Mouse (Mus musculus) intestine, postnatal 0 days (tissue): ENCODE data around the gene Nudt17. TPM values are rescaled to one million over a fixed set of nuclear protein-coding genes. Genes with fewer than 3 reads are reported as not detected.
"Not testable (repeated sequence)": the region's sequence is repeated elsewhere in the genome, so short reads cannot be mapped to it uniquely, and the experiment has no call there.

ENCODE experiments used
- ATAC-seq: fragments of 200-750 bp; cut with Nextera tagmentation; 2 replicates; pipeline ENCODE4 v1.8.0; 2017; ENCODE audit warnings: mild to moderate bottlenecking, moderate TSS enrichment, moderate library complexity
- H3K27ac ChIP-seq: fragments of 300-500 bp; sonication (generic); 2 replicates; pipeline ENCODE4 v1.5.1; 2014; ENCODE audit warnings: mild to moderate bottlenecking, low read depth, low read length, moderate library complexity
- H3K27me3 ChIP-seq: fragments of 300-500 bp; sonication (generic); replicated peaks from 2 replicates; pipeline ENCODE4 v1.6.1; 2014; ENCODE audit warnings: low read length, mixed read lengths; ENCODE audit not compliant: control insufficient read depth, insufficient read depth
- H3K36me3 ChIP-seq: fragments of 300-500 bp; sonication (generic); 2 replicates; pipeline ENCODE4 v1.6.1; 2014; ENCODE audit warnings: mild to moderate bottlenecking, moderate library complexity; ENCODE audit not compliant: control insufficient read depth, insufficient read depth
- H3K4me1 ChIP-seq: fragments of 300-500 bp; sonication (generic); replicated peaks from 2 replicates; pipeline ENCODE4 v1.6.1; 2014; ENCODE audit warnings: antibody characterized with exemption, low read length, mixed read lengths; ENCODE audit not compliant: control insufficient read depth, insufficient read depth
- H3K4me2 ChIP-seq: fragments of 300-500 bp; sonication (generic); replicated peaks from 2 replicates; pipeline ENCODE4 v1.6.1; 2014; ENCODE audit warnings: low read depth, mild to moderate bottlenecking, moderate library complexity
- H3K4me3 ChIP-seq: fragments of 300-500 bp; sonication (generic); 2 replicates; pipeline ENCODE4 v1.5.1; 2014; ENCODE audit warnings: low read depth, low read length
- H3K9ac ChIP-seq: fragments of 300-500 bp; sonication (generic); 2 replicates; pipeline ENCODE4 v1.6.1; 2014; ENCODE audit warnings: mild to moderate bottlenecking, low read depth, low read length
- H3K9me3 ChIP-seq: fragments of 300-500 bp; sonication (generic); 2 replicates; pipeline ENCODE4 v1.6.1; 2016; ENCODE audit warnings: mixed run types; ENCODE audit not compliant: control insufficient read depth
- CTCF ChIP-seq: sonication (generic); IDR thresholded peaks from 2 replicates; pipeline ENCODE4 v1.5.1; 2016; ENCODE audit warnings: low read depth, mild to moderate bottlenecking, control low read depth, antibody characterized with exemption, moderate library complexity
- WGBS: fragments of 180-500 bp; shearing (Covaris S2); extraction: QIAGEN DNeasy Blood & Tissue Kit; methylation state at CpG from one replicate; pipeline ENCODE4 v1.1.7; 2014; 5-methylcytosine and 5-hydroxymethylcytosine counted together
- polyA plus RNA-seq: library from polyadenylated mRNA; unstranded; fragments of >200 nt; fragmentation: Nextera tagmentation; extraction: Ambion mirVana; gene quantifications from 2 replicates; pipeline ENCODE4 v1.2.1, GENCODE M21; 2015

The Nudt17 gene
- polyA plus RNA-seq, 1 experiment from 2014 or later: 2.2 TPM

GRCm38 (mm10) chr3:96669727-96670468 lies 38.5 kb downstream of the Nudt17 start, which contains the start of gene Ankrd35:
TSS of gene Ankrd35 (plus strand) at chr3:96670131.
- Histone ChIP-seq H3K27me3 (no peaks in the 10 kb centered on the region; the same call in 1 of the 2 replicates), H3K9ac (no peak within 1 kb of the TSS), H3K4me2 (peak within 1 kb of the TSS; percentile 84), H3K27ac (no peak within 1 kb of the TSS), H3K4me1 (no peaks in the 10 kb centered on the region), H3K9me3 (no peaks in the 10 kb centered on the region), H3K4me3 (peak within 1 kb of the TSS; percentile 40), H3K36me3 (no peaks in the 10 kb centered on the region)
- WGBS: 4% methylated on average over 35 of the region's 35 CpGs
- peak; percentile 59 for TF ChIP-seq CTCF
- peak; percentile 87 for ATAC-seq

GRCm38 (mm10) chr3:96668424-96669067 lies 39.8 kb downstream of the Nudt17 start:
- no peak overlapping the region for H3K4me2 ChIP-seq
- H3K4me3 ChIP-seq: no peak overlapping the region
- peaks cover 4% of the 10 kb centered on the region; the same call in 1 of the 2 replicates for H3K4me1 ChIP-seq
- no peak for ATAC-seq
- WGBS: 87% methylated on average over 5 of the region's 5 CpGs
- no peak overlapping the region for H3K9ac ChIP-seq
- no peaks in the 10 kb centered on the region; the same call in 1 of the 2 replicates for H3K27me3 ChIP-seq
- H3K36me3 ChIP-seq: no peaks in the 10 kb centered on the region
- TF ChIP-seq CTCF: no peak
- no peak overlapping the region for H3K27ac ChIP-seq
- no peaks in the 10 kb centered on the region for H3K9me3 ChIP-seq

- no peak for ATAC-seq
- Histone ChIP-seq H3K36me3 (no peaks in the 10 kb centered on the region), H3K9ac (no peak overlapping the region), H3K4me3 (no peak overlapping the region), H3K27ac (no peak overlapping the region), H3K4me1 (peaks cover 4% of the 10 kb centered on the region; the same call in 1 of the 2 replicates), H3K27me3 (no peaks in the 10 kb centered on the region; the same call in 1 of the 2 replicates), H3K4me2 (no peak overlapping the region), H3K9me3 (no peaks in the 10 kb centered on the region)
- TF ChIP-seq CTCF: peak; percentile 77
- WGBS: 40% methylated on average over 1 of the region's 1 CpGs
Measured at GRCm38 (mm10) chr3:96667316-96667715, 41.0 kb downstream of the Nudt17 start.

GRCm38 (mm10) chr3:96666916-96667315 lies 41.4 kb downstream of the Nudt17 start:
- Histone ChIP-seq H3K9me3 (no peaks in the 10 kb centered on the region), H3K4me2 (no peak overlapping the region), H3K9ac (no peak overlapping the region), H3K4me3 (no peak overlapping the region), H3K4me1 (peaks cover 4% of the 10 kb centered on the region; the same call in 1 of the 2 replicates), H3K27ac (no peak overlapping the region), H3K36me3 (no peaks in the 10 kb centered on the region), H3K27me3 (no peaks in the 10 kb centered on the region; the same call in 1 of the 2 replicates)
- ATAC-seq: no peak
- no peak for TF ChIP-seq CTCF
- 84% methylated on average over 5 of the region's 5 CpGs for WGBS

- not testable (repeated sequence) for H3K4me2 ChIP-seq, H3K27ac ChIP-seq, ATAC-seq, H3K9me3 ChIP-seq, H3K36me3 ChIP-seq, H3K27me3 ChIP-seq, H3K4me1 ChIP-seq, H3K9ac ChIP-seq, H3K4me3 ChIP-seq
- 88% methylated on average over 7 of the region's 7 CpGs for WGBS
Measured at GRCm38 (mm10) chr3:96665732-96666363, 42.5 kb downstream of the Nudt17 start.
